Comparison of ENCODE assay signal across 7 mouse cellular contexts in the genomic region with DNA sequence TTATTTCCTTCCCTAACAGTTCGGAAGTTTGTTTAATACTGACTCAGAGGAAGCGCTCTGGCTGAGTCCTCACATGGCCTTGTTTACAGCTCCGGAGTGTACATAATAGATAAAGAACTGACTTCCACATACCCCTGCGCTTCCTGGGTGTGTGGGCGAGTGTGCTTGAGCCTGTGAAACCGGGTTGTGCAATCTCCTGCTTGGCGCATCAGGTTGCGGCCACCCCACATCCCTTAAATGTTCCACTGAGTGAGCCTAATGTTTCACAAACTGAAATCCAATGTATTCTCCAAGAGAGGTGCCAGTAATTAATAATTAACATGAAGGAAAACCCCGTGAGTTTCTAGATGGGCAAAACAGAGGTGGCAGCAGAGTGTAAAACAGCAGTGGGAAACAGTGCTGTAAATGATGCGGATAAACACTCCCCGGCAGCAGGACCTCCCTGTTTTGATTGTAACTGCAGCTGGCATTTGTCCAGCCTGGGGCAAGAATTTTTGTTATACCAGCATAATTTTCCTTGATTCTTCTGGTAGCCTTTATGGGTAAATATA.
DNase-seq lines count a peak whose midpoint lies in the region; ATAC-seq lines count a peak whose summit lies in the region.

No protein-coding gene starts in this region.

- H3K9ac ChIP-seq in forebrain, embryonic 15.5 days (replicated peaks): no peak overlapping the region
- no peak overlapping the region for H3K9ac ChIP-seq in hindbrain, embryonic 11.5 days (ENCODE audit: low read depth, low read length)

- H3K9me3 ChIP-seq in forebrain, embryonic 15.5 days: no peaks in the 10 kb centered on the region
- no peaks in the 10 kb centered on the region for H3K9me3 ChIP-seq in hindbrain, embryonic 11.5 days (ENCODE audit: control insufficient read depth, low read length)

- no peak overlapping the region for H3K4me3 ChIP-seq in forebrain, embryonic 15.5 days
- no peak overlapping the region for H3K4me3 ChIP-seq in hindbrain, embryonic 11.5 days (ENCODE audit: low read depth, low read length)

- no peak overlapping the region for H3K4me2 ChIP-seq in forebrain, embryonic 15.5 days (replicated peaks)
- H3K4me2 ChIP-seq in hindbrain, embryonic 11.5 days (replicated peaks; ENCODE audit: low read depth, low read length): no peak overlapping the region

- 50% methylated on average over 11 of the region's 11 CpGs for WGBS in forebrain, embryonic 15.5 days
- WGBS in hindbrain, embryonic 11.5 days: 57% methylated on average over 11 of the region's 11 CpGs

- H3K36me3 ChIP-seq in forebrain, embryonic 15.5 days: no peaks in the 10 kb centered on the region
- H3K36me3 ChIP-seq in hindbrain, embryonic 11.5 days (ENCODE audit: control insufficient read depth, insufficient read depth, low read length): no peaks in the 10 kb centered on the region

- DNase-seq in 3134 (ENCODE audit: extremely low read depth, insufficient read length, low spot score): peak; percentile 67
- DNase-seq in 3T3-L1 (ENCODE audit: low read depth, low spot score): peak; percentile 93
- peak; percentile 55 to 67 for DNase-seq in heart, adult 9 months (ENCODE audit: low spot score in 2 of 2)
- DNase-seq in kidney, postnatal 4 days: peak; percentile 38 to 62
- DNase-seq in hindbrain, embryonic 11.5 days (ENCODE audit: low spot score): no peak

- no peaks in the 10 kb centered on the region for H3K4me1 ChIP-seq in forebrain, embryonic 15.5 days
- H3K4me1 ChIP-seq in hindbrain, embryonic 11.5 days (replicated peaks; ENCODE audit: control insufficient read depth, insufficient read depth, low read length): no peaks in the 10 kb centered on the region

- peak; percentile 93 for ATAC-seq in megakaryocyte-erythroid progenitor cell, adult 5-6 weeks (replicated peaks; ENCODE audit: low FRiP score, low TSS enrichment, poor library complexity, severe bottlenecking)
- no peak for ATAC-seq in forebrain, embryonic 15.5 days (replicated peaks)
- no peak for ATAC-seq in hindbrain, embryonic 11.5 days (ENCODE audit: low FRiP score)

- H3K27ac ChIP-seq in forebrain, embryonic 15.5 days (replicated peaks): no peak overlapping the region
- H3K27ac ChIP-seq in hindbrain, embryonic 11.5 days (ENCODE audit: low read depth, low read length): no peak overlapping the region

- H3K27me3 ChIP-seq in forebrain, embryonic 15.5 days: no peaks in the 10 kb centered on the region
- no peaks in the 10 kb centered on the region for H3K27me3 ChIP-seq in hindbrain, embryonic 11.5 days (ENCODE audit: control insufficient read depth, insufficient read depth, low read length)
